11 mouse cellular contexts compared by ENCODE assay signal in the genomic region with DNA sequence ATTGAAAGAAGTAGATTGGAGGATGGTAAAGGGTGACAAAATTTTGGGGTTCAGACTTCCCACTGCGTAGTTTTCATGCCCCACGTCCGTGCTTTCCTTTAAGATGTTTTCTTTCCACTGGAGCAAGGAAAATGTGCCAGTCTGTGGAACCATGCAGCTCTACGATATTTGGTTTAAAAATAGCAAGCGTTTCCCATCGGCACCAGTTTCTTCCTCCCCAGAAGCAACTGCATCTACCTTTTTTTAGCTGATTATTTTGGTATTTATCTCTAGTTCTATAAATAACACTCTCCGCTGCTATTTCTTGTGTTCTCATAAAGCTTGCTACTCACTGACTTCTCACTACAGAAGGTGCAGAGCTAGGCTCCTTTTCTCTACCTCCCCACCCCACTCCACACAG.
"Had no signal": no experiment of that assay in that cellular context is flagged by ENCODE, and none has a peak within 500 bp of the region (broad histone marks: within the 10 kb centered on the region; RNA-seq: fewer than 3 reads in every experiment).

No protein-coding gene starts in this region.

- H3K36me3 ChIP-seq: limb, embryonic 13.5 days; midbrain, embryonic 12.5 days; neural tube, embryonic 13.5 days had no signal

- H3K4me1 ChIP-seq: limb, embryonic 13.5 days; neural tube, embryonic 13.5 days had no signal

- H3K27ac ChIP-seq: limb, embryonic 13.5 days; liver, embryonic 14.5 days; midbrain, embryonic 12.5 days; neural tube, embryonic 13.5 days had no signal

- DNase-seq: kidney, postnatal 36 days; left cerebral cortex, postnatal 4 days; lung, adult 18-20 months; retina, postnatal 1 day; right cerebral cortex, postnatal 25 days; thymus, postnatal 4 days had no signal

- H3K27me3 ChIP-seq: limb, embryonic 13.5 days; midbrain, embryonic 12.5 days; neural tube, embryonic 13.5 days had no signal

- H3K4me3 ChIP-seq: limb, embryonic 13.5 days; midbrain, embryonic 12.5 days; neural tube, embryonic 13.5 days had no signal

- ATAC-seq: midbrain, embryonic 16.5 days had no signal

- H3K9ac ChIP-seq: limb, embryonic 13.5 days; liver, embryonic 14.5 days; midbrain, embryonic 12.5 days; neural tube, embryonic 13.5 days had no signal

- H3K4me2 ChIP-seq: limb, embryonic 13.5 days; midbrain, embryonic 12.5 days; neural tube, embryonic 13.5 days had no signal

- H3K9me3 ChIP-seq: midbrain, embryonic 12.5 days; neural tube, embryonic 13.5 days had no signal
